Mouse (Mus musculus): Measurements from ENCODE around the gene Zdhhc24.

GRCm38 (mm10) chr19:4850281-4850680 lies 28.2 kb upstream of the Zdhhc24 start:
- TF ChIP-seq POLR2A (IDR thresholded peaks at IDR 0.05; ENCODE audit: borderline replicate concordance, extremely low read depth, low read depth, low read length): no peak
- TF ChIP-seq CTCF (IDR thresholded peaks at IDR 0.05; ENCODE audit: insufficient read depth, low read length): no peak
